Mouse (Mus musculus): ENCODE measurements around the gene Prss45.

Gene Prss45

DNA sequence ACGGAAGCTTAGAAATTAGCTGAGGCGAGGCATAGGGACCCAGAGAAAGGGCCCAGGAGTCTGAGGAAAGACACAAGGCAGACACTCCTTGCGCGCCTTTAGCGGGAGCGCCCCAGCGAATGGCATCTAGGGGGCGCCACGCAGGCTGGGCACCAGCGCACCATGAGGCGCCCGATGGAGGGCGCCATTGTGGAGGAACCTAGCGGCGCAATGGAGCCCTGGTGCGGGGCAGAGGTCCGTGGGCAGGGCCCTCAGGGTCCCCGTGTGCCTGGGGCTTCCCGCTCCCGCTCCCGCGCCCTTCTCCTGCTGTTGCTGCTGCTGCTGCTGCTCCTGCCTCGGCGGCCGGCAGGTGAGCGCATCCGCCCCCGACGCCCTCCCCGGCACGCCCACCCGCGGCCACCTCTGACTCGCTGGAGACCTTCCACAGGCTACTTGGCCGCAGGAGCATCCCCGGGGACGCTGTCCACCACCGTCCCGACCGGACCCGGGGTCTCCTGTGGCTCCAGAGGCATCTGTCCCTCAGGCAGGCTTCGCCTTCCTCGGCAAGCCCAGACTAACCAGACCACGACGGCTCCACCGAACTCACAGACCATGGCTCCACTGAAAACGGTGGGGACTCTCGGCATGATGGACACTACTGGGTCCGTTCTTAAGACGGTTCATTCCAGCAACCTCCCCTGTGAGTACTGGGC lies 23.5 kb downstream of the Prss45 start, which contains the start of gene Prss50:
TSS of gene Prss50 (plus strand) at position 187 of the 692 bp plus-strand sequence.
- peak; percentile 54 for DNase-seq (ENCODE audit: low spot score)

GRCm38 (mm10) chr9:110858523-110858922 lies 24.1 kb downstream of the Prss45 start:
- no peak for DNase-seq (ENCODE audit: low spot score)

- no peak for DNase-seq (ENCODE audit: low spot score)
Measured at GRCm38 (mm10) chr9:110858967-110859596, 24.7 kb downstream of the Prss45 start.

GRCm38 (mm10) chr9:110871030-110871429 lies 36.6 kb downstream of the Prss45 start:
- peak; percentile 76 for DNase-seq (ENCODE audit: low spot score)

DNA sequence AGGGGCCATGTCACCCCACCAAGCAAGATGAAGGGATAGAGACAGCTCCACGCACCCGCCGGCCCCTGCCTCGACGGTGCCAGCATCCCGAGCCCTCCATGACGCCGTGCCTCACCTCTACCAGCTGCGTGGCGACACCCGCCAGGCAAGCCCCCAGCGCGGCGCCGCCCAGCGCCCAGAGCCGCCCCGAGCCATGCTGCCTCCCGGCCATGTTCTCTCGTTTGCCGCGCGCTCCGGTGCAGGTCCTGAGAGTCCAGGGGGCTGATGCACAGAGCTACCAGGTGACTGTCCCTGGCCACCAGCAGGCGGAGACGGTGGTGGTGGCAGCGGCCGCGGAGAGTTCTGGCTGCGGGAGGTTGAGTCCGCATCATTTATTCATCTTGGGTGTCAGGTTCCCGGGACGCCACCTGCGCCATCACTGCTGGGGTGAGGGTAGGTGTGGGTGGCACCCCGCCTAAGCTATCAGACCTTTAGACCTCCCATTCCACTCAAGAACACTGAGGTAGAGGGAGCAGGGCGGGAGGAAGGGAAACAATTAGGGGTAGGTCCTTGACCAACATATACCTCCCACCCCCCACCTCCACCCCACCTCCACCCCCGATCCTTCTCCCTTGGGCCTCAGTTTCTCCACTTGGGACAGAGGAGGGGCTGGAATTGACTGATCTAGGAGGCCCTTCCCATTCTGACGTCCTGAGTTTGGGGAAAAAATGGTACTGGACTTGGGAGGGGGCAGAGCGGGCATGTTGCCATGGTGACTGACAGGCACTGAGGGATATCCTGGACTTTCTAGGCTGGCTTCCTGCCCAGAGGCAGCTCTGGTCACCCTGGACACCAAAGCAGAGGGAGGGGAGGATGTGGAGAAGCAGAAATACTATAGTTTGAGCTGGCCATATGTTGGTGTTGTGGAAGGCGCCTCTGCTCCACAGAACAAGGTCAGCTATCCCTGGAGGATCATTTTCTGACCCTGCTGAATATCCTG lies 39.6 kb downstream of the Prss45 start:
- peak; percentile 39 for DNase-seq (ENCODE audit: low spot score)

- no peak for DNase-seq (ENCODE audit: low spot score)
Measured at GRCm38 (mm10) chr9:110874660-110875191, 40.3 kb downstream of the Prss45 start.

DNA sequence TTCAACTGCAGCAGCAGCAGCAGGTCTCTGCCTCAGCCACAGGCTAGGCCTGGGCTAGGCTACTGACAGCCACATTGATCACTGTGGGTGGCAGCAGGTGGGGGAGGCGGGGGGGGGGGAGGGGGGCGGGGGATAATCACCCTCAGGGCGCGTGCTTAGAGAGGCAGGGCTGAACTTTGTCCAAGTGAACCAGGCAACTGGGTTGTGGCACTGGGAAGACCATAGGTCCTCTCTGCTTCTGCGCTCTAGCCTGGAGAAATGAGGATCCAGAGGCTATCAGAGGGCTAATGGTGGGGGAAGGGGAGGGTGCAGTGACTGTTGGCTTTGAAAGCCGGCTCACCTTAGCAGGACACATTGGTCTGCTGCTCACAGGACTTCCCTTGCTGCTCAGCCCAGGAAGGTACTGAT lies 40.9 kb downstream of the Prss45 start:
- peak; percentile 39 for DNase-seq (ENCODE audit: low spot score)

- no peak for DNase-seq (ENCODE audit: low spot score)
Measured at GRCm38 (mm10) chr9:110877353-110877752, 43.0 kb downstream of the Prss45 start.

DNA sequence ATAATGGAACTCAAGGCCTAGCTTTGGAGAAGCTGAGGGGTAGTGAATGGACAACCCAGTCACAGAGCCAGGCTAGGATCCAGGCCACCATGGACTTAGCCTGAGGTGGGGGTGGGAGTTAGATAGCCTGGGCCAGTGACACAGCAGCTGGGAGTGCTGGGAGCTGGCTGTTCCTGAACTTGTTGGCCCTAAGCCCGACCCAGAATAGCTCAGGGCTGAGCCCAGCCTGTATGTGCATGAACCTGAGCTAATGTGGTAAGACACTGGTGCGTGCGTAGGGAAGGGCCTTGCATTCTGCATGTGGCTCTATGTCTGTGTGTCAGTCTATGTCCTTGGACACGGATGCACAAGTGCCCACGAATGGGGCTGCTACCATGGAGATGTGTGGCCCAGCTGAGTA lies 43.5 kb downstream of the Prss45 start:
- no peak for DNase-seq (ENCODE audit: low spot score)

DNA sequence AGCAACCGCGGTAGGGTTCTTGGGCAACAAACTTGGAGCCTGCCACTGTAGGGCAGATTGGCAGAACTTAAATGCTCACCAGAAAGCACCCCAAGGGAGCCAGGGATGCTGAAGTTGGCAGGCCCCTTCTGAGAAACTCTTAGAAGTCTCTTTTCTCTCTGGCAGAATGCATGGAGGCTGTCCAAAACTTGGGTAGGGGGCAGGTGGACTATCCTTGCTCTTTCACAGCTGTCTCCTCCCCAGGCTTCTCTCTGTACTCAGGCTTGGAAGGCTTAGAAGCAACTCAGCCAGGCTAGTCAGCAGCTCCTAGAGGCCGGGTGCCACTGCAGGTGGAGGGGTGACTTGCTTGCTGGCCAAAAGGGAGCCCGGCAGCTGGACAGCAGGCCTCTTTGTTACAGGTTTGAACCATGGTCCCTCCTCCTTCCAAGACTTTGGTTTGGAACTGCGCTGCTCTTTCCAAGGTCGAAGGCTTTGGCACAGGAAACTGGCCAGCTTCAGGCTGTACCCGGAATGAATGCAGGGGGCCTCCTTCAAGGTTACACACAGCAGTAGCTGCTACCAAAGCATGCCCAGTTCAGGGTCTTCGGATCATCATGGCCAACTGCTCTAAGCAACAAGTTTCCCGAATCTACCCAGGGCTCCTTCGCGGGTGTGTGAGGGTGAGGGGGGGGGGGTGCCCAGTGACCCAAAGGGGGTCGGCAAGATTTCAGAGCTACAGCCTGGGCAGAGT lies 45.0 kb downstream of the Prss45 start, which contains the start of gene Als2cl:
TSS of gene Als2cl (plus strand) at position 680 of the 730 bp plus-strand sequence.
- peak; percentile 31 for DNase-seq (ENCODE audit: low spot score)

DNA sequence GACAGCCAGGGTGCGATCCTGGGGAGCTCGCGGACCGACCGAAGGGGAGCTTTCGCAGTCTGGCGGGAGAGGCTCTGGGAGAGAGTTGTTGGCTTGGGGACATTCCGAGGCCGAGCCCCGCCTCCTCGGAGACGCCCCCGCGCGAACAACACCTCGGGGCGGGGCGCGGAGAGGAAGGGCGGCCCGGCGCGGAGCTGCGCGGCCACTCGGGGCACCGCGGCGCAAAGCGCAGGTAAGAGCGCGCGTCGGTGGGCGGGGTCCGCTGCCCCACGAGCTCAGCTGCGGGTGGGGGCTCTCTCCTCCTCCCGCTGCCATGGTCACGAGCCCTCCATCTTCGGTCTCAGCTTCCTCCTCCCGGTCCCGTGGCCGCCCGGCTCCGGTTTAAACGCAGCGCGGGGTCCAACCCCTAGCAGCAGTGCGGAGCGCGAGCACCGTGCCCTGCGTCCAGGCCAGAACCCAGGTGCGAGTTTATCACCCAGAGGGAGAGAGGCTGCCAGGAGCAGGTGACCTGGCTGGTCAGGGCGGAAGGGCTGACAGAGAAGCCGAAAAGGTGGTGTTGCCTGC lies 45.7 kb downstream of the Prss45 start, which contains the start of gene Tmie:
TSS of gene Tmie (minus strand) at position 116 of the 564 bp plus-strand sequence.
- peak; percentile 42 for DNase-seq (ENCODE audit: low spot score)

GRCm38 (mm10) chr9:110880772-110881171 lies 46.4 kb downstream of the Prss45 start:
- DNase-seq (ENCODE audit: low spot score) = no peak

DNA sequence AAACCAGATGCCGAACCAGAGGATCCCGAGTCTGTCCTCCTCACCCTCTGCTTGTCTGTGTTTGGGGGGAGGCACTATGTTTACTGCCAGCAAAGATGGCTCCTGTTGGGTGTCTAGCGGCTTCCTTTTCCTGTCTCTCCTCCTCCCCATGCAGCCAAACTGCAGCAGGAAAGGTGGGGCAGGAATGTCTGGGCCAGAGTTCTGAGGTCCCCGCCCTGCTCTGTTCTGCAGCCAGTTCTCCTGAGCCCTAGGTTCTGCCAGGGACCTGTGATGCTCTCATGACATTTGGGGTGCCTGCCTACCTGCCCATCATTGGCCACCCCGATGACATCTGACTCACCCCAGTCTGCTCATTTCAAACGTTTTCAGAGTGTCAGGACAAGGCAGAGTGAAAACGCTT lies 47.6 kb downstream of the Prss45 start:
- no peak for DNase-seq (ENCODE audit: low spot score)

GRCm38 (mm10) chr9:110887388-110888303 lies 53.3 kb downstream of the Prss45 start:
- DNase-seq (ENCODE audit: low spot score) = no peak

DNA sequence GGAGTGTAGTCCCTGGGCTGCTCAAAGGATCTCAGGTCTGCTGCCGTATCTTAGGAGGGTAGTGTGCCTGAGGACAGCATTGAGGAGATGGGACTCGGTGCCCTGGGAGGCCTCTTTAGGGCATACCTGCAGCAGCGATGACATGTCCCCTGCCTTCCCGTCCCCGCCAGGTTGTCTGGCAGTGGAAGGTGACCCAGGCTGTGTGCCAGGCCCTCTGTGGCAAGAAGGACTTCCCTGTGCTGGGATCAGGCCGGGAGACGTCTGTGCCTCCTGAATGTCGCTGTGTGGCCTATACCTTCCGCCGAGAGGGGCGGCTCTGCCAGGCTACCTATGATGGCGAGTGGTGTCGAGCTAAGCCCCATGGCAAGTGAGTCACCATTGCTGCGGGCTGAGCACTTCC lies 54.5 kb downstream of the Prss45 start:
- DNase-seq (ENCODE audit: low spot score) = no peak

GRCm38 (mm10) chr9:110890026-110890783 lies 55.8 kb downstream of the Prss45 start:
- DNase-seq (ENCODE audit: low spot score) = peak; percentile 69

Data from embryo, embryonic 10 days (tissue).